Mouse (Mus musculus): ENCODE data around the gene Pold1. TPM values are rescaled to one million over a fixed set of nuclear protein-coding genes. Genes with fewer than 3 reads are reported as not detected.

Pold1 gene
- total and polyA plus RNA-seq, 2 experiments: 2.4 to 6.5 TPM

GRCm38 (mm10) chr7:44538756-44539624 lies 9.7 kb downstream of the Pold1 start:
- no peaks in the 10 kb centered on the region for H3K4me1 ChIP-seq (ENCODE audit: control insufficient read depth, insufficient read depth, low read length)
- no peaks in the 10 kb centered on the region for H3K27me3 ChIP-seq (ENCODE audit: control insufficient read depth, insufficient read depth, low read length)
- no peak overlapping the region for H3K4me3 ChIP-seq (ENCODE audit: insufficient read depth, low read depth, low read length)
- TF ChIP-seq CTCF (IDR thresholded peaks at IDR 0.05; ENCODE audit: low read depth, low read length) (no peak), POLR2A (IDR thresholded peaks at IDR 0.05; ENCODE audit: extremely low read depth, insufficient read depth, low read length) (no peak)
- no peak for DNase-seq (ENCODE audit: extremely low read depth, low read depth, low spot score)
- H3K9ac ChIP-seq (ENCODE audit: low read depth, low read length): no peak overlapping the region
- H3K79me2 ChIP-seq (ENCODE audit: control insufficient read depth, insufficient read depth, low read length): no peaks in the 10 kb centered on the region
- 95% methylated on average over 41 of the region's 41 CpGs for WGBS
- no peak overlapping the region for H3K27ac ChIP-seq (replicated peaks; ENCODE audit: insufficient read depth, low read depth, low read length)
- H3K36me3 ChIP-seq (ENCODE audit: control insufficient read depth, insufficient read depth, low read length): no peaks in the 10 kb centered on the region

GRCm38 (mm10) chr7:44537496-44537895 lies 11.2 kb downstream of the Pold1 start:
- Histone ChIP-seq H3K36me3 (ENCODE audit: control insufficient read depth, insufficient read depth, low read length) (no peaks in the 10 kb centered on the region), H3K9ac (ENCODE audit: low read depth, low read length) (no peak overlapping the region), H3K27me3 (ENCODE audit: control insufficient read depth, insufficient read depth, low read length) (no peaks in the 10 kb centered on the region), H3K27ac (replicated peaks; ENCODE audit: insufficient read depth, low read depth, low read length) (no peak overlapping the region), H3K4me1 (ENCODE audit: control insufficient read depth, insufficient read depth, low read length) (no peaks in the 10 kb centered on the region), H3K79me2 (ENCODE audit: control insufficient read depth, insufficient read depth, low read length) (no peaks in the 10 kb centered on the region), H3K4me3 (ENCODE audit: insufficient read depth, low read depth, low read length) (no peak overlapping the region)
- DNase-seq (ENCODE audit: extremely low read depth, low read depth, low spot score): no peak
- no peak for TF ChIP-seq POLR2A (IDR thresholded peaks at IDR 0.05; ENCODE audit: extremely low read depth, insufficient read depth, low read length)
- no peak for TF ChIP-seq CTCF (IDR thresholded peaks at IDR 0.05; ENCODE audit: low read depth, low read length)
- 95% methylated on average over 13 of the region's 13 CpGs for WGBS

DNA sequence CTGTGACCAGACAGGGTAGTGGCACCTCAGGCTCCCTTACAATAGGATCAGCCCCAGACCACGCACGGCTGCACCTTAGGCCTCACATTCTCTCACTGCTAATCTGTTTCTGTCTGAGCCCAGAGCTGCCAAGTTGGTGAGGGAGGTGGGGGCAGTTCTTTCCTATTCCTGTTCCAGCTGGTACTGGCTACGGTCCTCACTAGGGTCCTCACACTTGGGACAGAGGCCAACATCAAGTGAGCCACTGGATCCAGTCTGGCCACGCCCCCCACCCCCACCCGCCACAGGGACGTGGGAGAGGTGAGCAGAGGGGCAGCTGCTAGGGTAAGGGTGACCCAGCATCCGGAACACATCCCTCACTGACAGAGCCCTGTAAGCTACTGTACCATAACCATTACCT lies 11.6 kb downstream of the Pold1 start:
- 86% methylated on average over 7 of the region's 7 CpGs for WGBS
- Histone ChIP-seq H3K27ac (replicated peaks; ENCODE audit: insufficient read depth, low read depth, low read length) (no peak overlapping the region), H3K4me3 (ENCODE audit: insufficient read depth, low read depth, low read length) (no peak overlapping the region), H3K9ac (ENCODE audit: low read depth, low read length) (no peak overlapping the region), H3K79me2 (ENCODE audit: control insufficient read depth, insufficient read depth, low read length) (no peaks in the 10 kb centered on the region), H3K4me1 (ENCODE audit: control insufficient read depth, insufficient read depth, low read length) (no peaks in the 10 kb centered on the region), H3K27me3 (ENCODE audit: control insufficient read depth, insufficient read depth, low read length) (no peaks in the 10 kb centered on the region), H3K36me3 (ENCODE audit: control insufficient read depth, insufficient read depth, low read length) (no peaks in the 10 kb centered on the region)
- no peak for DNase-seq (ENCODE audit: extremely low read depth, low read depth, low spot score)
- TF ChIP-seq CTCF (IDR thresholded peaks at IDR 0.05; ENCODE audit: low read depth, low read length) (no peak), POLR2A (IDR thresholded peaks at IDR 0.05; ENCODE audit: extremely low read depth, insufficient read depth, low read length) (no peak)

- TF ChIP-seq CTCF (IDR thresholded peaks at IDR 0.05; ENCODE audit: low read depth, low read length) (no peak), POLR2A (IDR thresholded peaks at IDR 0.05; ENCODE audit: extremely low read depth, insufficient read depth, low read length) (no peak)
- Histone ChIP-seq H3K79me2 (ENCODE audit: control insufficient read depth, insufficient read depth, low read length) (no peaks in the 10 kb centered on the region), H3K27me3 (ENCODE audit: control insufficient read depth, insufficient read depth, low read length) (no peaks in the 10 kb centered on the region), H3K27ac (replicated peaks; ENCODE audit: insufficient read depth, low read depth, low read length) (no peak overlapping the region), H3K36me3 (ENCODE audit: control insufficient read depth, insufficient read depth, low read length) (no peaks in the 10 kb centered on the region), H3K9ac (ENCODE audit: low read depth, low read length) (no peak overlapping the region), H3K4me3 (ENCODE audit: insufficient read depth, low read depth, low read length) (no peak overlapping the region), H3K4me1 (ENCODE audit: control insufficient read depth, insufficient read depth, low read length) (no peaks in the 10 kb centered on the region)
- no peak for DNase-seq (ENCODE audit: extremely low read depth, low read depth, low spot score)
- WGBS: 66% methylated on average over 6 of the region's 6 CpGs
Observed at GRCm38 (mm10) chr7:44536590-44536968, 12.1 kb downstream of the Pold1 start.

- Histone ChIP-seq H3K36me3 (ENCODE audit: control insufficient read depth, insufficient read depth, low read length) (no peaks in the 10 kb centered on the region), H3K27ac (replicated peaks; ENCODE audit: insufficient read depth, low read depth, low read length) (no peak overlapping the region), H3K79me2 (ENCODE audit: control insufficient read depth, insufficient read depth, low read length) (no peaks in the 10 kb centered on the region), H3K9ac (ENCODE audit: low read depth, low read length) (no peak overlapping the region), H3K4me1 (ENCODE audit: control insufficient read depth, insufficient read depth, low read length) (no peaks in the 10 kb centered on the region), H3K4me3 (ENCODE audit: insufficient read depth, low read depth, low read length) (no peak overlapping the region), H3K27me3 (ENCODE audit: control insufficient read depth, insufficient read depth, low read length) (no peaks in the 10 kb centered on the region)
- 95% methylated on average over 27 of the region's 27 CpGs for WGBS
- TF ChIP-seq POLR2A (IDR thresholded peaks at IDR 0.05; ENCODE audit: extremely low read depth, insufficient read depth, low read length) (no peak), CTCF (IDR thresholded peaks at IDR 0.05; ENCODE audit: low read depth, low read length) (no peak)
- no peak for DNase-seq (ENCODE audit: extremely low read depth, low read depth, low spot score)
Observed at GRCm38 (mm10) chr7:44535657-44536589, 12.7 kb downstream of the Pold1 start.
